Mouse (Mus musculus) ES-E14 (cell line): ENCODE results near the gene Bcar3. TPM values are rescaled to one million over a fixed set of nuclear protein-coding genes. Genes with fewer than 3 reads are reported as not detected.

Experiments used
- DNase-seq: peaks from one replicate; pipeline ENCODE4 v3.0.0-alpha.2; 2013; ENCODE audit warnings: low read depth, low spot score
- H3K27ac ChIP-seq: 2 replicates; pipeline ENCODE4 v1.5.1; 2012; ENCODE audit warnings: low read depth, mild to moderate bottlenecking, low read length, moderate library complexity, mixed read lengths; ENCODE audit not compliant: poor library complexity, insufficient read depth, severe bottlenecking
- H3K36me3 ChIP-seq: 2 replicates; pipeline ENCODE4 v1.6.1; 2012; ENCODE audit warnings: mild to moderate bottlenecking, low read length, moderate library complexity, mixed read lengths; ENCODE audit not compliant: control insufficient read depth, poor library complexity, insufficient read depth, severe bottlenecking
- H3K4me1 ChIP-seq, 2 experiments: fragments of 150-350 bp in 1 of 2; sonication (generic) in 1 of 2; 2 replicates each; pipeline ENCODE4 v1.6.1; 2012; ENCODE audit warnings: low read length in 2 of 2, mild to moderate bottlenecking in 1 of 2, mixed read lengths in 1 of 2; ENCODE audit not compliant: control insufficient read depth in 2 of 2, insufficient read depth in 2 of 2, poor library complexity in 1 of 2
- H3K4me3 ChIP-seq, 2 experiments: fragments of 150-350 bp in 1 of 2; sonication (generic) in 1 of 2; 2 replicates each; pipeline ENCODE4 v1.5.1; 2012; ENCODE audit warnings: low read length in 2 of 2, low read depth in 1 of 2, mild to moderate bottlenecking in 1 of 2, mixed read lengths in 1 of 2; ENCODE audit not compliant: insufficient read depth in 1 of 2, poor library complexity in 1 of 2, severe bottlenecking in 1 of 2
- H3K9ac ChIP-seq: 2 replicates; pipeline ENCODE4 v1.6.1; 2012; ENCODE audit warnings: low read depth, mild to moderate bottlenecking, low read length, mixed read lengths; ENCODE audit not compliant: poor library complexity, insufficient read depth, severe bottlenecking
- H3K9me3 ChIP-seq: fragments of 150-350 bp; sonication (generic); 2 replicates; pipeline ENCODE4 v1.6.1; 2012; ENCODE audit warnings: low read depth, mild to moderate bottlenecking, low read length; ENCODE audit not compliant: control insufficient read depth, insufficient read depth
- CHD2 ChIP-seq: IDR thresholded peaks from 2 replicates; pipeline ENCODE4 v1.6.1; 2014; ENCODE audit warnings: mild to moderate bottlenecking, low read depth, low read length, inconsistent platforms
- HCFC1 ChIP-seq: IDR thresholded peaks from 2 replicates; pipeline ENCODE4 v1.6.1; 2012; ENCODE audit warnings: low read length, inconsistent platforms, borderline replicate concordance; ENCODE audit not compliant: insufficient read depth
- MAFK ChIP-seq: IDR thresholded peaks from 2 replicates; pipeline ENCODE4 v1.6.1; 2014; ENCODE audit warnings: mild to moderate bottlenecking, low read depth, low read length, inconsistent platforms; ENCODE audit not compliant: insufficient read depth
- ZC3H11A ChIP-seq: IDR thresholded peaks from 2 replicates; pipeline ENCODE4 v1.6.1; 2012; ENCODE audit warnings: low read depth, mild to moderate bottlenecking, inconsistent platforms, low read length, borderline replicate concordance
- ZNF384 ChIP-seq: IDR thresholded peaks from 2 replicates; pipeline ENCODE4 v1.6.1; 2012; ENCODE audit warnings: low read depth, low read length, inconsistent platforms
- in situ Hi-C, 2 experiments: fragments of 600-800 bp; cut with MboI; formaldehyde crosslinking; loops; one replicate each; pipeline ENCODE4 v1.15.1; 2025; ENCODE audit warnings: low sequenced_read_pairs in 2 of 2, inconsistent platforms in 1 of 2; ENCODE audit not compliant: unreplicated experiment in 2 of 2
- total RNA-seq: library from RNA; depleted of rRNA; stranded (reverse); fragments of 300-350 nt; gene quantifications from 2 replicates; pipeline ENCODE4 v1.2.3, GENCODE M21; 2012

The Bcar3 gene
- total RNA-seq, 1 experiment, result 24.5 TPM

DNA sequence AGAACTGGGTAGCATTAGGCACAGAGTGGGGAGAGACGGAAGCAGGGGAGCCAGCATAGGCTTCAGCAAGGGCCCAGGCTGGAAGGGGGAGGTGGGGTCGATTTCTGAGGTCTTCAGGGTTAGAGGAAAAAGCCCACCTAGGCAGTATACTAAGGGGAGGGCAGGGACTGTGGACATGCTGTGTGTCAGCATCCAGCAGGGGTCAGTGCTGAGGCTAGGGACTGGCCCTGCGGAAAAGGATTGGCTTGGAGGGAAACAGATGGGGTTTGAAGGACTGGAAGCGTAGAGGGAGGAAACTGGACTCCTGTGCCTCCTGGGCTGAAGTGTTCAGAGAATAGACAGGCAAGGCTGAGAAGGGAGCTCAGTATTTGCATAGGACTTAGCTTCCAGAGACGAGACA, 215.1 kb downstream of the Bcar3 start:
- TF ChIP-seq ZC3H11A, result peak; percentile 23; the same call in 1 of the 2 replicates
- 0 out of 2 replicates have a peak, but pooled peaks have one; percentile 21 for TF ChIP-seq MAFK
- no peak for TF ChIP-seq HCFC1
- no peak overlapping the region for H3K4me3 ChIP-seq
- H3K36me3 ChIP-seq, result peaks cover 17% of the 10 kb centered on the region
- DNase-seq, result no peak
- no peak overlapping the region for H3K9ac ChIP-seq
- no peak overlapping the region for H3K27ac ChIP-seq
- H3K9me3 ChIP-seq, result no peaks in the 10 kb centered on the region
- H3K4me1 ChIP-seq, result peaks cover 3 to 8% of the 10 kb centered on the region in 2 experiments; a peak in 2 of 4 replicates
- in situ Hi-C loops, result no loop called here

GRCm38 (mm10) chr3:122509534-122510239, 215.8 kb downstream of the Bcar3 start:
- no peak for TF ChIP-seq ZC3H11A
- TF ChIP-seq CHD2, result no peak
- TF ChIP-seq MAFK, result no peak
- TF ChIP-seq HCFC1, result no peak
- TF ChIP-seq ZNF384, result no peak
- Histone ChIP-seq H3K9me3 (no peaks in the 10 kb centered on the region), H3K27ac (no peak overlapping the region), H3K4me1 (peaks cover 3 to 8% of the 10 kb centered on the region in 2 experiments; a peak in 2 of 4 replicates), H3K36me3 (peaks cover 17% of the 10 kb centered on the region), H3K4me3 (no peak overlapping the region), H3K9ac (no peak overlapping the region)
- in situ Hi-C loops, result no loop called here
- no peak for DNase-seq

- no peak for TF ChIP-seq ZNF384
- no peak for TF ChIP-seq MAFK
- TF ChIP-seq ZC3H11A, result no peak
- no peak for TF ChIP-seq CHD2
- TF ChIP-seq HCFC1, result no peak
- DNase-seq, result no peak
- no peak overlapping the region for H3K27ac ChIP-seq
- in situ Hi-C loops, result no loop called here
- H3K36me3 ChIP-seq, result peaks cover 20% of the 10 kb centered on the region
- H3K9me3 ChIP-seq, result no peaks in the 10 kb centered on the region
- no peak overlapping the region for H3K9ac ChIP-seq
- H3K4me3 ChIP-seq, result no peak overlapping the region
- peaks cover 3 to 8% of the 10 kb centered on the region in 2 experiments; a peak in 2 of 4 replicates for H3K4me1 ChIP-seq
Measured at GRCm38 (mm10) chr3:122510240-122510750, 216.4 kb downstream of the Bcar3 start.

DNA sequence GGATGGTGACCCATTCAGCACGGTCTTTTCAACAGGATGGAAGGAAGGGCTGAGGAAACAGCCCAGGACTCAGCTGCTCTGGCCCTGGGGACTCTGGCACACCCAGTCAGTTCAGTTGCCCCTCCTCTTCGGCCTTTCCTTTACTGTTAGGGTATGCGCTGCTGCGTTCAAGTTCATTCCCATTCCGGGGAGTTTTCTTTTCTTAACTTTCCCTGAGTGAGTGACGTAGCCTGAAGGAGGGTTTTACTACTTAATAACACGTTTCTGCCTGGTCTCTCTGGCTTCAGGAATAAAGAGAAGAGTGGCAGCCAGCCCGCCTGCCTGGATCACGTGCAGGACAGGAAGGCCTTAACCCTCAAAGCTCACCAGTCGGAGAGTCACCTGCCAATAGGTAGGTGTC, 217.0 kb downstream of the Bcar3 start:
- Histone ChIP-seq H3K27ac (no peak overlapping the region), H3K4me3 (no peak overlapping the region), H3K4me1 (peaks cover 3 to 8% of the 10 kb centered on the region in 2 experiments; a peak in 2 of 4 replicates), H3K9me3 (no peaks in the 10 kb centered on the region), H3K9ac (no peak overlapping the region), H3K36me3 (peaks cover 24% of the 10 kb centered on the region)
- no peak for TF ChIP-seq HCFC1
- TF ChIP-seq CHD2, result no peak
- TF ChIP-seq MAFK, result no peak
- TF ChIP-seq ZC3H11A, result no peak
- TF ChIP-seq ZNF384, result no peak
- in situ Hi-C loops, result no loop called here
- DNase-seq, result no peak
